In genomic region chr2:13010030-13010459, GRCm38 (mm10) we compare ENCODE assay signal across 9 mouse cellular contexts. TPM values are rescaled to one million over a fixed set of nuclear protein-coding genes. Genes with fewer than 3 reads are reported as not detected.
A peak's percentile ranks its signal among the peaks of the same experiment; 100 is the strongest.
DNase-seq lines count a peak whose midpoint lies in the region; ATAC-seq lines count a peak whose summit lies in the region.
"Had no signal": no experiment of that assay in that cellular context is flagged by ENCODE, and none has a peak within 500 bp of the region (broad histone marks: within the 10 kb centered on the region; RNA-seq: fewer than 3 reads in every experiment).

No protein-coding gene starts in this region.

- no peaks in the 10 kb centered on the region for H3K36me3 ChIP-seq in neural tube, embryonic 11.5 days (ENCODE audit: control insufficient read depth, insufficient read depth, low read length)
- H3K36me3 ChIP-seq in hindbrain, embryonic 13.5 days = no peaks in the 10 kb centered on the region
- no peaks in the 10 kb centered on the region for H3K36me3 ChIP-seq in limb, embryonic 15.5 days

- H3K4me2 ChIP-seq in neural tube, embryonic 11.5 days (ENCODE audit: low read depth) = peak overlapping the region; percentile 100
- peak overlapping the region; percentile 98 for H3K4me2 ChIP-seq in hindbrain, embryonic 13.5 days
- peak overlapping the region; percentile 99 for H3K4me2 ChIP-seq in limb, embryonic 15.5 days

- whole genome bisulfite sequencing in neural tube, embryonic 11.5 days = 1% methylated on average over 31 of the region's 31 CpGs
- 3% methylated on average over 31 of the region's 31 CpGs for WGBS in hindbrain, embryonic 13.5 days
- 2% methylated on average over 31 of the region's 31 CpGs for WGBS in limb, embryonic 15.5 days

- ATAC-seq in neural tube, embryonic 11.5 days (ENCODE audit: insufficient read depth, low FRiP score, low TSS enrichment) = peak; percentile 29
- peak; percentile 58 for ATAC-seq in hindbrain, embryonic 13.5 days (ENCODE audit: low FRiP score)
- no peak for ATAC-seq in limb, embryonic 15.5 days (ENCODE audit: insufficient number of reproducible peaks, low FRiP score, low TSS enrichment, low read depth)

- peaks cover 12% of the 10 kb centered on the region for H3K4me1 ChIP-seq in neural tube, embryonic 11.5 days (ENCODE audit: control insufficient read depth, insufficient read depth, low read length)
- peaks cover 30% of the 10 kb centered on the region for H3K4me1 ChIP-seq in hindbrain, embryonic 13.5 days (replicated peaks)
- peaks cover 26% of the 10 kb centered on the region for H3K4me1 ChIP-seq in limb, embryonic 15.5 days

- peaks cover 42% of the 10 kb centered on the region for H3K27me3 ChIP-seq in neural tube, embryonic 11.5 days (ENCODE audit: control insufficient read depth, insufficient read depth, low read length)
- H3K27me3 ChIP-seq in hindbrain, embryonic 13.5 days = peaks cover 57% of the 10 kb centered on the region
- H3K27me3 ChIP-seq in limb, embryonic 15.5 days = peaks cover 47% of the 10 kb centered on the region
- H3K27me3 ChIP-seq: CH12.LX had no signal

- peak overlapping the region; percentile 55 for H3K9ac ChIP-seq in neural tube, embryonic 11.5 days (ENCODE audit: low read length)
- peak overlapping the region; percentile 82 for H3K9ac ChIP-seq in hindbrain, embryonic 13.5 days
- peak overlapping the region; percentile 24 for H3K9ac ChIP-seq in limb, embryonic 15.5 days

- H3K27ac ChIP-seq in neural tube, embryonic 11.5 days (ENCODE audit: low read depth, low read length) = no peak overlapping the region
- peak overlapping the region; percentile 84 for H3K27ac ChIP-seq in hindbrain, embryonic 13.5 days
- H3K27ac ChIP-seq in limb, embryonic 15.5 days = no peak overlapping the region

- peak overlapping the region; percentile 56 for H3K4me3 ChIP-seq in neural tube, embryonic 11.5 days (ENCODE audit: low read depth, low read length)
- peak overlapping the region; percentile 57 for H3K4me3 ChIP-seq in hindbrain, embryonic 13.5 days
- H3K4me3 ChIP-seq in limb, embryonic 15.5 days = peak overlapping the region; percentile 53

- H3K9me3 ChIP-seq in neural tube, embryonic 11.5 days (ENCODE audit: control insufficient read depth, low read length) = no peaks in the 10 kb centered on the region
- H3K9me3 ChIP-seq in hindbrain, embryonic 13.5 days = no peaks in the 10 kb centered on the region
- H3K9me3 ChIP-seq in limb, embryonic 15.5 days = no peaks in the 10 kb centered on the region

- DNase-seq in cerebellum, postnatal 25 days = peak; percentile 8 to 11
- DNase-seq in cerebellum, postnatal 10 days = no peak
- no peak for DNase-seq in neural tube, embryonic 11.5 days (ENCODE audit: low spot score)
- DNase-seq in neural tube, embryonic 10.5 days (ENCODE audit: extremely low spot score, low spot score) = no peak
- peak; percentile 15 for DNase-seq in right cerebral cortex, postnatal 4 days
- DNase-seq in urinary bladder, postnatal 14 days (ENCODE audit: low spot score) = no peak

RNA-seq across cellular contexts. Expression of gene C1ql3, which starts 1.6 kb away (rescaled TPM):
- polyA plus RNA-seq in neural tube, embryonic 11.5 days (2014; fragmentation: Nextera tagmentation; extraction: Ambion mirVana) = 2.9 and 3.4 TPM in 2 replicates
- polyA plus RNA-seq in hindbrain, embryonic 13.5 days (2015; fragmentation: Nextera tagmentation; extraction: Ambion mirVana) = 5.4 and 6.5 TPM in 2 replicates
- polyA plus RNA-seq in limb, embryonic 15.5 days (2015; fragmentation: Nextera tagmentation; extraction: Ambion mirVana) = 2.0 and 2.1 TPM in 2 replicates

Comparison
In these comparisons a context has a peak if more than half of its experiments do, and no peak if none do; other contexts are left out.
1. DNase-seq: peak in cerebellum, postnatal 25 days (2 of 2) and right cerebral cortex, postnatal 4 days (single experiment); none in cerebellum, postnatal 10 days (0 of 2), neural tube, embryonic 11.5 days (single experiment), neural tube, embryonic 10.5 days (single experiment) and urinary bladder, postnatal 14 days (single experiment).
2. H3K9ac ChIP-seq: peak in every context shown above with its lines; median percentile 82 in hindbrain, embryonic 13.5 days; 55 in neural tube, embryonic 11.5 days; 24 in limb, embryonic 15.5 days.
3. Peak in every context shown above with its lines, with median percentiles within 50 percentile points of each other: H3K4me2 ChIP-seq and H3K4me3 ChIP-seq.